Mouse (Mus musculus) lung, postnatal 36 days (tissue): ENCODE measurements around the gene Iqcg.
"Not testable (repeated sequence)": the region's sequence is repeated elsewhere in the genome, so short reads cannot be mapped to it uniquely, and the experiment has no call there.

Source experiments
- DNase-seq: peaks from one replicate; pipeline ENCODE4 v3.0.0; 2022; ENCODE audit warnings: mixed read lengths

Gene Iqcg

GRCm38 (mm10) chr16:33056095-33056785 is at the start of gene Iqcg, which contains the start of gene Rpl35a:
Gene Iqcg (minus strand): TSS chr16:33056218.
Gene Rpl35a (plus strand): TSS chr16:33056453.
- DNase-seq = peak; percentile 92

GRCm38 (mm10) chr16:33085666-33086065 is 29.6 kb upstream of the Iqcg start:
- no peak for DNase-seq

GRCm38 (mm10) chr16:33083996-33084395 is 28.0 kb upstream of the Iqcg start:
- DNase-seq = no peak

GRCm38 (mm10) chr16:33082951-33083350 is 26.9 kb upstream of the Iqcg start:
- DNase-seq = no peak

GRCm38 (mm10) chr16:33080063-33080462 is 24.0 kb upstream of the Iqcg start:
- peak; percentile 28 for DNase-seq

DNA sequence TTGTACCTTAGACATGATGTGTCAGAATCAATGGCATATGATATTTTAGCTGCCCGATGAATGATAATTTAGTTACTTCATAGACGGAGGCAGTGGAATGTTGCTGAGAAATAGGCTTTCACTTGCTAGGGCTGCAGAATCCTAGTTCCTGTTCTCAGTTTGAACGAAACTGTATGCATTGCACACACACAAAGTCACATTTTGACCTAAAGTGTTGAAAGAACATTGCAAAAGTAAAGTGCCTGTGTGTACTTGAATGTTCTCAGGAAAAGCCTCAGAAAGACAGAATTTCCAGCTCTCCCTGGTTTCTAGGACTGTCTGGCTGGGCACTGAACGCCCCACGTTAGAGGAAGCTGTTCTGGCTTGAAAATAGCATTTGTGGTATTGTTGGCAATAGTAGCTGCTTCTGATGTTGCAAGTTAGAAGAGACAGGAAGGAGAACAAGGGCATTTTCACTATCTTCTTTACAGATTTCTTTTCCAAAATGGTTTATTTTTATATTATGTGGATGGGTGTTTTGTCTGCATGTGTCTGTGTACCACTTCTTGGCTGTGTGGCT is 21.1 kb upstream of the Iqcg start:
- DNase-seq = peak; percentile 27

- no peak for DNase-seq
Observed at GRCm38 (mm10) chr16:33076078-33076477, 20.1 kb upstream of the Iqcg start.

DNA sequence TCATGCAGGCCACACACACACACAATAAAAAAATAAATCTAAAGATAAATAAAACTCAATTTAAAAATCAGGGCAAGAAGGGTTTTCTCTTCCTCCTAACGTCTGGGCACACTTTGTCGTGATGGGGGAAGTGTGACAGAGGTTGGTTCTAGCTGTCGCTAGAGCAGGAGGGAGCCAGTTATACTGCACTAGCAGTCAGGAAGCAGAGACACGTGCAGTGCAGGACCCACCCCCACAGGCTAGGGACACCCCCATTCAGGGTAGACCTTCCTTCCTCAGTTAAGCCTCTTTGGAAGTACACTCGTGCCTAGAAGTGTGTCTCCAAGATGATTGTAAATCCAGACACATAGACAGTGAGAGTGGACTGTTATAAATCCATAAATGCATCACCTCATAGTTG is 18.9 kb upstream of the Iqcg start:
- no peak for DNase-seq

GRCm38 (mm10) chr16:33072871-33073557 is 17.0 kb upstream of the Iqcg start:
- DNase-seq = peak; percentile 24

- DNase-seq = no peak
Observed at GRCm38 (mm10) chr16:33070928-33071327, 14.9 kb upstream of the Iqcg start.

GRCm38 (mm10) chr16:33064636-33065035 is 8.6 kb upstream of the Iqcg start:
- DNase-seq = no peak

GRCm38 (mm10) chr16:33063267-33063666 is 7.2 kb upstream of the Iqcg start:
- DNase-seq = no peak

DNA sequence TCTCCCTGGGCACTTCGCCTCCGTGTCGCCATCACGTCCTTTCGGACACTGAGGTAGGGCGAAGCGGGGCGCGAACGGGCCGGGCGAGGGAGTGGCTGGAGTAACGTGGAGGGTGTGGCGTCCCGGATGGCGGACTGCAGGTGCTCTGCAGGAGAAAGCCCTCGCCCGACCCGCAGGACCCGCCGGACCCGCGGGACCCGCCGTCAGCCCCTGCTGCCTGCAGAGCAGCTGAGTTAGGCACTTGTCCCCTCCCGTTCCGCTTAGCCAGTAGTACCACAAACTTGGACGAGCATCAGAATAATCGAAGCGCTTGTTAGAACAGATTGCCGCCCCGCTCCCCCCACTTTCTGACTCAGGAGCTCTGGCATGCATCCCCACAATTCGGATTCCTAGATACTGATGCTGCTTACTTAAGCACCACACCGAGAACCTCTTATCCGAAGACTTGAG is 6.7 kb upstream of the Iqcg start:
- peak; percentile 47 for DNase-seq

DNA sequence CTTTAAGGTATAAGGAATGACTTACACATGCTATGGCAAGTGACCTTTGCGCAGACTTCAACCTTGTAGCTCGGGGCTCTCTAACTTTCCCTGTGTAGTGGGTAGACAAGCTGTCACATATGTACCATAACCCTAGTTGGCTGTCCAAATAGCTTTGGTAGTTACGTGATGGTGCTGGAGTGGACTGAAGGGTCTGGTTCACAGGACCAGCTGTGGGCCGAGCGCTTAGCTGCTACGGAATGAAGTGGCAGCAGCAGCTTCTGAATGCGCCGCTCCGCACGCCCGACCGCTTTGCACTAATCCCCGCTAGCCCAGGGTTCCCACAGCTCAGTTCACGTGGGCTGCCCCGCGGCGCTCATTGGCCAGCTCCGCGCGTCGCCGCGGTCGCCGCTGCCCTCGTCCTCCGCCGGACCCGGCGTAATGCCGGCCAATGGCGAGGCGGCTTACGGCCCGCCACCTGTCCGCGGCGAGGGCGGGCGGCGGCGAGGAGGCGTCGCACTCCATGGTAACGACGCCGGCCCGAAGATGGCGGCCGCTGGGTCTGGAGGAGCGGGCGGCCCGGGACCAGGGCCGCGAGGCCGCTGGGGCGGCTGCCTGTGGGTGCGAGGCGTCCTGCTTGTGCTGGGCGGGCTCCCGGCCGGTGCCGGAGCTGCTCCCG is 6.1 kb upstream of the Iqcg start, which contains the start of gene Lmln:
Gene Lmln (plus strand): TSS at position 498 of the 658 bp plus-strand sequence.
- peak; percentile 92 for DNase-seq

- DNase-seq = no peak
Observed at GRCm38 (mm10) chr16:33061400-33061799, 5.4 kb upstream of the Iqcg start.

DNA sequence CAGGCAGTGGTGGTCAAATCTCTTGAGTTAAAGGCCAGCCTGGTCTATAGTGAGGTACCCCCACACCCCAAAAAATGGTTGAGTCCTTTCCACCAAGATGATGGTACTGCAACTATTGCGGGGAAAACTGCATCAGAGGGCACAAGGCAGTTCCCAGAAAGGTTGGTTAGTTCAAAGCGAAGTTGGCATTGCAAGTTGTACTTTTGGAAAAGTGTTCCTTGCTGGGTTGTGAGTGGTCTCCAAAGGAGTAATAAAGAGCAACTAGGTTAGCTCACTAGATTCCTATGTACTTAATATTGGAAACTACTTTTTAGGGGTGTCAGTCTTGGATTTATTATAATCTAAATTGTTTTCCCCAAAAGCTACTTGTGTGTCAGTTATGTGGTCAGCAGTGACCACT is 4.9 kb upstream of the Iqcg start:
- no peak for DNase-seq

DNA sequence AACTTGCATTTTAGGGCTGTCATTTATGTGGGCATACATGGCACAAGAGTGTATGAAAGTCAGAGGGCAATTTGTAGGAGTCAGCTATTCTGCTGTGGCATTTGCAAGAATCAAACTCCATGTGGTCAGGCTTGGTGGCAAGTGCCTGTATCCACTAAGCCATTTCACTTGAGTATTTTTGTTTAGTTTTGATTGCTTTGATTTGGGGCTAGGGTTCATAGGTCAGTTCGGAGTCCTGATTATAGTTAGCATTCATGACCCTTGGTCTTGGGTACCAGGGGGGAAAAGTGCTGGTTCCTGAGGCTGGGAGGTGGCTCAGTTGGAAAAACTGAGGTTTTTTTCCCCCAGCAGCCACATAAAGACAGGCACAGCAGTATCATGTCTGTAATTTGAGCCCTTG is 3.5 kb upstream of the Iqcg start:
- no peak for DNase-seq

- not testable (repeated sequence) for DNase-seq
Observed at GRCm38 (mm10) chr16:33058656-33059055, 2.6 kb upstream of the Iqcg start.

DNA sequence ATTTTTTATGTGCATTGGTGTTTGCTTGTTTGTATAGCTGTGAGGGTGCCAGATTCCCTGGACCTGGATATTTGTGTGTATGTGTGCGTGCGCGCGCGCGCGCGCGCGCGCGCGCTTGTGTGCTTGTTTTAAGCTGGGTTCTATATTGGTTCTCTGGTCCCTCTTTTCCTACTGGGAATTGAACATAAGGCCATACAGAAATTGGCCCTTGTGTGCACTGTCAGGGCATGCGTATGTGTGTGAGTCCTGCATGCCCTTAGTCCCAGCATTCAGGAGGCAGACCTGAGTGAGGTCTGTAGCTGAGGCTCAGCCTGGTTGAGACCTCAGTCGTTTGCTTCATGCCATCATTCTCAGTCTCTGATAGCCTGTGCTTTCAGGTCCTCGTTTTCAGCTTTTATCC is 2.0 kb upstream of the Iqcg start:
- no peak for DNase-seq

- DNase-seq = no peak
Observed at GRCm38 (mm10) chr16:33056786-33057185, 768 bp upstream of the Iqcg start.

DNA sequence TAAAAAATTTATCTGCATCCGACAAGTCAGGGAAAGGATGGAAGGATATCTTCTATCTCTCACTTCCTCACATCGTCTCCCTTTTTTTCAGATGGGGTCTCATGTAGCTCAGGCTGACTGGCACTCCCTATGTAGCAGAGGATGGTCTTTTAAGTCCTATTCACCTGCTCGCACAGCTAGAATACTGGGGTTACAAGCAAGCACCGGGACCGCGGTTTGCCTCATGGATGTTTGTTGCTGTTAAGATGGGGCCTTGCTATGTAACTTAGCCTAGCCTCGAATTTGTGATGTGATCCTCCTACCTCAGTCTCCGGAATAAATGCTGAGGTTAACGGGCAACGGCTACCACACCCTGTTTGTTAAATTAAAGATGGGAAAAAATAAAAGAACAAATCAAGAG is 363 bp downstream of the Iqcg start:
- no peak for DNase-seq

GRCm38 (mm10) chr16:33054927-33055326 is 1.1 kb downstream of the Iqcg start:
- not testable (repeated sequence) for DNase-seq

DNA sequence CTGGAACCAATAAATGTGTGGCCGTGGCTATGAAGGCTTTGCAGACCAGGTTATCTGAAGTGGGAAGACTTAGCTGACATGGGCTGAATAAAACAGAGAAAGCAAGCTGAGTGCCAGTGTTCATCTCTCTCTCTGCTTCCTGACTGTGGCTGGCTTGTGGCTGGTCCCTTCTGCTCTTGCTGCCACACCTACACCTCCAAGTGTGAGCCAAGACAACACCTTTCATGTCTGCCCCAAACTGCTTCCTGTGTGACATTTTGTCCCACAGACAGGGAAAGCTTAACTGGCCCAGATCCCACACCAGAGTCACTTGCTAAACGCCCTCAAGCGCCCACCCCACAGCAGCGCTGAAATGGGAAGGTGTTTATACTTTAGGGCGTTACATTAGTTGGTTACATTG is 2.9 kb downstream of the Iqcg start:
- no peak for DNase-seq
